Mouse (Mus musculus): ENCODE data around the gene Ttc28.

- TF ChIP-seq CTCF (IDR thresholded peaks at IDR 0.05; ENCODE audit: insufficient read depth, low read length) (no peak), POLR2A (IDR thresholded peaks at IDR 0.05; ENCODE audit: borderline replicate concordance, extremely low read depth, low read depth, low read length) (no peak)
Measured at GRCm38 (mm10) chr5:110960067-110960466, 80.5 kb downstream of the Ttc28 start.
